Mouse (Mus musculus) embryonic facial prominence, embryonic 12.5 days (tissue): ENCODE results near the gene Zfyve16. TPM values are rescaled to one million over a fixed set of nuclear protein-coding genes. Genes with fewer than 3 reads are reported as not detected.

Experiments used
- ATAC-seq: fragments of 200-750 bp; cut with Nextera tagmentation; 2 replicates; pipeline ENCODE4 v1.8.0; 2017; ENCODE audit not compliant: insufficient number of reproducible peaks, insufficient read depth, low FRiP score, low TSS enrichment
- H3K27ac ChIP-seq: fragments of 300-500 bp; sonication (generic); 2 replicates; pipeline ENCODE4 v1.5.1; 2016; ENCODE audit warnings: mild to moderate bottlenecking
- H3K27me3 ChIP-seq: fragments of 300-500 bp; sonication (generic); 2 replicates; pipeline ENCODE4 v1.6.1; 2016; ENCODE audit warnings: mild to moderate bottlenecking, moderate library complexity
- H3K36me3 ChIP-seq: fragments of 300-500 bp; sonication (generic); 2 replicates; pipeline ENCODE4 v1.6.1; 2016; ENCODE audit warnings: mild to moderate bottlenecking
- H3K4me1 ChIP-seq: fragments of 300-500 bp; sonication (generic); 2 replicates; pipeline ENCODE4 v1.6.1; 2016
- H3K4me2 ChIP-seq: fragments of 300-500 bp; sonication (generic); replicated peaks from 2 replicates; pipeline ENCODE4 v1.6.1; 2016; ENCODE audit warnings: mild to moderate bottlenecking, moderate library complexity
- H3K4me3 ChIP-seq: fragments of 300-500 bp; sonication (generic); 2 replicates; pipeline ENCODE4 v1.5.1; 2016; ENCODE audit warnings: mild to moderate bottlenecking
- H3K9ac ChIP-seq: fragments of 300-500 bp; sonication (generic); 2 replicates; pipeline ENCODE4 v1.6.1; 2016; ENCODE audit warnings: mild to moderate bottlenecking, moderate library complexity
- H3K9me3 ChIP-seq: fragments of 300-500 bp; sonication (generic); 2 replicates; pipeline ENCODE4 v1.6.1; 2016; ENCODE audit warnings: mild to moderate bottlenecking, moderate library complexity
- WGBS: fragments of 180-500 bp; shearing (Covaris S2); methylation state at CpG from one replicate; pipeline ENCODE4 v1.1.7; 2016; 5-methylcytosine and 5-hydroxymethylcytosine counted together
- polyA plus RNA-seq: library from polyadenylated mRNA; unstranded; fragments of >200 nt; fragmentation: Nextera tagmentation; extraction: Ambion mirVana; gene quantifications from 2 replicates; pipeline ENCODE4 v1.2.1, GENCODE M21; 2016

The Zfyve16 gene
- 14.2 and 15.4 TPM in 2 replicates for polyA plus RNA-seq

GRCm38 (mm10) chr13:92530721-92531211 is at the start of gene Zfyve16:
Gene Zfyve16 (minus strand): TSS chr13:92530868.
- Histone ChIP-seq H3K27ac (peak within 1 kb of the TSS; percentile 91), H3K9ac (peak within 1 kb of the TSS; percentile 76), H3K9me3 (no peaks in the 10 kb centered on the region), H3K27me3 (no peaks in the 10 kb centered on the region), H3K4me2 (peak within 1 kb of the TSS; percentile 65), H3K4me1 (peaks cover 4% of the 10 kb centered on the region; the same call in 1 of the 2 replicates), H3K4me3 (peak within 1 kb of the TSS; percentile 60), H3K36me3 (no peaks in the 10 kb centered on the region)
- peak; percentile 99 for ATAC-seq
- WGBS = under 1% methylated on average over 46 of the region's 46 CpGs

GRCm38 (mm10) chr13:92578210-92578609 is 47.5 kb upstream of the Zfyve16 start:
- H3K27me3 ChIP-seq = no peaks in the 10 kb centered on the region
- no peak overlapping the region for H3K27ac ChIP-seq
- H3K4me3 ChIP-seq = no peak overlapping the region
- H3K4me1 ChIP-seq = no peaks in the 10 kb centered on the region
- no peaks in the 10 kb centered on the region for H3K36me3 ChIP-seq
- 81% methylated on average over 4 of the region's 4 CpGs for WGBS
- no peak overlapping the region for H3K4me2 ChIP-seq
- no peaks in the 10 kb centered on the region for H3K9me3 ChIP-seq
- no peak for ATAC-seq
- no peak overlapping the region for H3K9ac ChIP-seq

GRCm38 (mm10) chr13:92576688-92577087 is 46.0 kb upstream of the Zfyve16 start:
- 70% methylated on average over 6 of the region's 6 CpGs for WGBS

DNA sequence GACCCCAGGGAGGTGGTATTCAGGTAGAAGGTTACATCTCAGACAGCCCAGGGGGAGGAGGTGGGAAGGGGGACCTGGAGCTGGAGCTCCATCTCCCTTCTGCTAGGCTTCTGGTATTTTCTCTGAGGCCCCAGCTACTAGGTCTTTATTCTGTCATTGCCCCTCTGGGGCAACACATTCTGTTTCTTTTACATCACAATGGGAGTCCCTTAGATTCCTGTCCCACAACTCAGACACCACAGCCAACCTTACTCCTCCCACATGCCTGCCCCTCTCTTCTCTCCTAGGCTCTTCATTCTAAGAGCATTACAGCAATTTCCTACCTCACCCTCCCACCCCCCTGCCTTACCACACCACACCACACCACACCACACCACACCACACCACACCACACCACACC is 45.4 kb upstream of the Zfyve16 start, which contains the start of gene Spz1:
TSS of gene Spz1 (minus strand) at position 101 of the 400 bp plus-strand sequence.
- Histone ChIP-seq H3K27ac (no peak within 1 kb of the TSS), H3K4me1 (no peaks in the 10 kb centered on the region), H3K9ac (no peak within 1 kb of the TSS), H3K4me3 (no peak within 1 kb of the TSS), H3K9me3 (no peaks in the 10 kb centered on the region), H3K36me3 (no peaks in the 10 kb centered on the region), H3K27me3 (no peaks in the 10 kb centered on the region), H3K4me2 (no peak within 1 kb of the TSS)
- ATAC-seq = no peak

More at GRCm38 (mm10) chr13:92576688-92577087, 46.0 kb upstream of the Zfyve16 start:
- no peaks in the 10 kb centered on the region for H3K27me3 ChIP-seq
- no peaks in the 10 kb centered on the region for H3K36me3 ChIP-seq
- no peak overlapping the region for H3K4me2 ChIP-seq
- H3K4me3 ChIP-seq = no peak overlapping the region
- no peaks in the 10 kb centered on the region for H3K9me3 ChIP-seq
- no peak overlapping the region for H3K9ac ChIP-seq
- H3K27ac ChIP-seq = no peak overlapping the region
- ATAC-seq = no peak
- no peaks in the 10 kb centered on the region for H3K4me1 ChIP-seq

DNA sequence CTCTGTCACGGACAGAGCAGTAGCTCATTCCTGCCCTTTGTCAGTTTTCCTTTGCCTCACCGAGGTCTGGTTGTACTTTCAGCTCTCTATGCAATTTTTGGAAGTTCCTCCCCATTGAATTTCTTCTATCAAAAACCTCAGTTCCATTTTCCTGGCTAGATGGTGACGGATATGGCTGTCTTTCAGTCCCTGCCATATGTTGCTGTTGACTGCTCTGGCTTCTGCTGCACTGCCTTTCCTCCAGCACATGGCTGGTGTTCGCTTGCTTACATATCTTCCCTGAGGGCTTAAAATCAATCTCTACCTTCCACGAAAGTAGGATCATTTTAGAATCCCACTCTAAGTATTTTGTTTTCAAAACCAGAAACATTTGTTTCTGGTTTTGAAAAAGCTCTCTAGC is 28.8 kb upstream of the Zfyve16 start:
- WGBS = 55% methylated on average over 5 of the region's 5 CpGs
- H3K4me1 ChIP-seq = peaks cover 8% of the 10 kb centered on the region; the same call in 1 of the 2 replicates
- no peak for ATAC-seq
- H3K36me3 ChIP-seq = no peaks in the 10 kb centered on the region
- H3K4me2 ChIP-seq = no peak overlapping the region
- no peak overlapping the region for H3K9ac ChIP-seq
- no peaks in the 10 kb centered on the region for H3K9me3 ChIP-seq
- H3K4me3 ChIP-seq = no peak overlapping the region
- H3K27ac ChIP-seq = no peak overlapping the region
- H3K27me3 ChIP-seq = no peaks in the 10 kb centered on the region

DNA sequence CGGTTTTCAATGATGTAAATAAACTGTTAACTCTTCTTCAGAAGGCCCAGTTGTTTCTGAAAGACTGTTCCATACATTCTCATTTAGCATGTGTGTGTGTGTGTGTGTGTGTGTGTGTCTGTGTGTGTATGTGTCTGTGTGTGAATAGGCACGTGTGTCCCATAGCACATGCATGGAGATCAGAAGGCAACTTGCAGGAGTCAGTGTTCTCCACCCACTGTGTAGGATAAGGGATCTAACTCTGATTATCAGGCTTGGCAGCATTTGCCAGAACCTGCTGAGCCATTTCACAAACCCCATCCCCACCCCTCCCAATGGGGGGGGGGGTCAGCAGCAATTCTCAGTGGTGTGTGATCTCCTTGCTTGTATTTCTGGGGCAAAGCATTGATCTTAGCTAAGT is 26.6 kb upstream of the Zfyve16 start:
- Histone ChIP-seq H3K9me3 (no peaks in the 10 kb centered on the region), H3K36me3 (no peaks in the 10 kb centered on the region), H3K9ac (no peak overlapping the region), H3K27me3 (no peaks in the 10 kb centered on the region), H3K4me2 (no peak overlapping the region), H3K4me1 (peaks cover 8% of the 10 kb centered on the region; the same call in 1 of the 2 replicates), H3K27ac (peak overlapping the region; percentile 50; the same call in 1 of the 2 replicates), H3K4me3 (no peak overlapping the region)
- WGBS = 52% methylated on average over 2 of the region's 2 CpGs
- no peak for ATAC-seq

DNA sequence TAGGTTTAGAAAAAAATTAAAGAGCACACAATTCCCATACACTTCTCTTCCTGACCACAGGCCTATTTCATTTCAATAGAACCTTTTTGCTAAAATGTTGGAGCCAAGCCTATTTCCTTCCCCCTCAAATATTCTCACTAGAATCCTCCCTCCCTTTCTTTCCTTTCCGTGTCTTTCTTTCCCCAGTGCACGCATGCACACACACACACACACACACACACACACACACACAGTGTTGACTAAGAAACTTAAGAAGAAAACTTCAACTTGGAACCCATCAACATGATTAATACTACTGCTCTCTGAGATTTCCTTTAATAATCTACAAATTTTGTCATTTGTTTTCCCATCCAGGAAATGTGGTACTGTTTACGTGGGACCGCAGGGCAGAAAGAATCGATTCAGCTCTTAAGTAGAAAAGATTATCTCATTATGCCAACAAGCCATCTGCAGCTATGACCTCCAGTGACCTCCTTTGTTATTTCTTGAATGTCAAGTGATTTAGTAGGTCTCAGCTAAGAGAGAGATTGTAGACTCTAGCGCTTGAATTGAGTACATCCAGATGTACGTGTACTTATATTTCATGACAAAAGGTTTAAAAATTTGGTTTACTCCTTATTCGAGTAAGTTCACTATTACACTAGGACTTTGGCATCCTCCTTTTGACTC is 25.9 kb upstream of the Zfyve16 start:
- H3K9ac ChIP-seq = no peak overlapping the region
- no peak for ATAC-seq
- 16% methylated on average over 8 of the region's 8 CpGs for WGBS

GRCm38 (mm10) chr13:92547093-92547492 is 16.4 kb upstream of the Zfyve16 start:
- H3K36me3 ChIP-seq = no peaks in the 10 kb centered on the region
- no peaks in the 10 kb centered on the region for H3K27me3 ChIP-seq
- H3K4me1 ChIP-seq = no peaks in the 10 kb centered on the region
- no peak overlapping the region for H3K27ac ChIP-seq
- no peak for ATAC-seq
- H3K9me3 ChIP-seq = peaks cover 13% of the 10 kb centered on the region
- WGBS = 76% methylated on average over 4 of the region's 4 CpGs
- H3K9ac ChIP-seq = no peak overlapping the region
- H3K4me3 ChIP-seq = no peak overlapping the region
- no peak overlapping the region for H3K4me2 ChIP-seq

More for the DNA sequence above, 25.9 kb upstream of the Zfyve16 start:
- Histone ChIP-seq H3K36me3 (no peaks in the 10 kb centered on the region), H3K27me3 (no peaks in the 10 kb centered on the region), H3K4me3 (no peak overlapping the region), H3K9me3 (0 out of 2 replicates have a peak, but pooled peaks cover 3% of the 10 kb centered on the region), H3K4me2 (no peak overlapping the region), H3K4me1 (peaks cover 8% of the 10 kb centered on the region; the same call in 1 of the 2 replicates), H3K27ac (no peak overlapping the region)

DNA sequence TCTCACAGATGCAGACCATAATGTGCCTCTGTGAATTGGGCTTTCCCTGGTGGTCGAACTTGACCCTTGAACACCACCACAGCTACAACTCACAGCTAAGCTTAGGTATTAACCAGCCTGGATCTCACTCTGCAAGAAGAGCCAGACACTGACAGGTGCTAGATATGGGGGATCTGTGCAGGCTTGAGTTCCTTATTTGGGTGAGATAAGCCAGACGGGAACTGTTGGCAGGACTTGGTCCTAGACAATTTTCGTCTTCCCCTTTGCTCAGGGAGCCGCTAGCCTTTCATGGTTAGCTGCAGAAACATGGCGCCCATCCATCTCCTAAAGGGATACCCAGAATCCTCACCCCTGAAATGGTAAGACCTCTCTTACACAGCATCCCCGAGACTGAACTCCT is 10.3 kb upstream of the Zfyve16 start:
- Histone ChIP-seq H3K4me3 (no peak overlapping the region), H3K36me3 (no peaks in the 10 kb centered on the region), H3K4me2 (no peak overlapping the region), H3K9me3 (no peaks in the 10 kb centered on the region), H3K27ac (no peak overlapping the region), H3K9ac (no peak overlapping the region), H3K4me1 (no peaks in the 10 kb centered on the region), H3K27me3 (no peaks in the 10 kb centered on the region)
- ATAC-seq = no peak
- 85% methylated on average over 6 of the region's 6 CpGs for WGBS

DNA sequence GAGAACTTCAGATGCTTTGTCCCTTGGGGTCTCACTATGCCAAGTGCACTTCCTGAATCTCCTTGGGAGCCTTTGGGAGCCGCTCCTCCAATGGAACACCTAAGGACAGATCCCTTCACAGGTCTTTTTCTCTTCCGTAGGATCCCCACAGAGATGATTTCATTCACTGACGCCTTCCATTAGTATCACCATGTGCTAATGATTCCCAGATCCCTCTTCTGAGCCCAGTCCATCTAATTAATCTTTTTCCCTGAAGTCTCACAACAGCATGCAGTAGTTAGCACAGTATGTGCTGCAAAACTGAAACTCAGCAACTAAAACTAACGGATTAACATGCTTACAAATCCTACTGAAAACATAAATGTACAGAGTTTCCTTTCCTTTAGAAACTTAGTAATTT is 8.5 kb upstream of the Zfyve16 start:
- no peaks in the 10 kb centered on the region for H3K9me3 ChIP-seq
- no peaks in the 10 kb centered on the region for H3K4me1 ChIP-seq
- H3K4me3 ChIP-seq = no peak overlapping the region
- no peaks in the 10 kb centered on the region for H3K27me3 ChIP-seq
- H3K27ac ChIP-seq = no peak overlapping the region
- ATAC-seq = no peak
- no peak overlapping the region for H3K4me2 ChIP-seq
- no peaks in the 10 kb centered on the region for H3K36me3 ChIP-seq
- no peak overlapping the region for H3K9ac ChIP-seq
- WGBS = 49% methylated on average over 4 of the region's 4 CpGs

GRCm38 (mm10) chr13:92533801-92534200 is 3.1 kb upstream of the Zfyve16 start:
- Histone ChIP-seq H3K4me2 (no peak overlapping the region), H3K9me3 (no peaks in the 10 kb centered on the region), H3K9ac (no peak overlapping the region), H3K36me3 (no peaks in the 10 kb centered on the region), H3K27ac (no peak overlapping the region), H3K27me3 (no peaks in the 10 kb centered on the region), H3K4me3 (no peak overlapping the region), H3K4me1 (peaks cover 4% of the 10 kb centered on the region; the same call in 1 of the 2 replicates)
- WGBS = 60% methylated on average over 2 of the region's 2 CpGs
- no peak for ATAC-seq

GRCm38 (mm10) chr13:92532216-92532615 is 1.5 kb upstream of the Zfyve16 start:
- peaks cover 4% of the 10 kb centered on the region; the same call in 1 of the 2 replicates for H3K4me1 ChIP-seq
- H3K27ac ChIP-seq = no peak overlapping the region
- H3K27me3 ChIP-seq = no peaks in the 10 kb centered on the region
- H3K9me3 ChIP-seq = no peaks in the 10 kb centered on the region
- no peak overlapping the region for H3K4me3 ChIP-seq
- WGBS = 79% methylated on average over 2 of the region's 2 CpGs
- H3K36me3 ChIP-seq = no peaks in the 10 kb centered on the region
- no peak for ATAC-seq
- no peak overlapping the region for H3K9ac ChIP-seq
- H3K4me2 ChIP-seq = no peak overlapping the region
